Mouse (Mus musculus) megakaryocyte progenitor cell, adult 5-6 weeks (primary cell): ENCODE results near the gene Olfr1223. TPM values are rescaled to one million over a fixed set of nuclear protein-coding genes. Genes with fewer than 3 reads are reported as not detected.
"Not testable (repeated sequence)": the region's sequence is repeated elsewhere in the genome, so short reads cannot be mapped to it uniquely, and the experiment has no call there.

ENCODE experiments used
- ATAC-seq: replicated peaks from 2 replicates; pipeline ENCODE4 v1.8.0; 2016; ENCODE audit warnings: mild to moderate bottlenecking, moderate TSS enrichment, inconsistent platforms; ENCODE audit not compliant: poor library complexity
- total RNA-seq, 2 experiments: library from RNA; stranded (forward) in 1 of 2; stranded (reverse) in 1 of 2; fragments of 157-497, 149-512 nt in 1 of 2; fragments of 200-1000 nt in 1 of 2; gene quantifications; 2 replicates each; pipeline versions ENCODE4 v1.2.3 to v1.2.4; 2015 to 2017

Olfr1223 gene
- not detected in 2 replicates for total RNA-seq (2015)
- not detected in 2 replicates for total RNA-seq (2017)

DNA sequence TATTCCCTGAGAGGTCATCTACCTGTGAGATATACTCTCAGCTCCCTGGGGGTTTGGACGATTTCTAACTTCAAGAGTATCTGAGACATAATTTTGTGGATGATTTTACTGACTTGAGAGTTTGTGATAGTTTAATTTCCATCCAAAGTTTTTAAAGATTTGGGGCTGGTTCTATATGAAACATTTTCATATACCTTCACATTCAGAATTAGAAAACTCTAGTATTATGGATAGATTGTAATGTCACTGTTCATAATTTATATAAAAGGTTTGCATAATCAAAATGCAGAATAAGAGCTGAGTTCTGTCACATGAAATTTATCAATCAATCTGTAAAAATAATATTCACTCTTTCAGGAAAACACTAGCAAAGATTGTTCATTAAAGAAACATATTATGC lies at the start of gene Olfr1223:
Olfr1223 (minus strand) TSS at position 101 of the 400 bp plus-strand sequence.
- no peak for ATAC-seq

GRCm38 (mm10) chr2:89199948-89200347 lies 48.6 kb upstream of the Olfr1223 start, which contains the start of gene Olfr1226:
Gene Olfr1226, minus strand, starts transcription at chr2:89200048.
- ATAC-seq, result no peak

DNA sequence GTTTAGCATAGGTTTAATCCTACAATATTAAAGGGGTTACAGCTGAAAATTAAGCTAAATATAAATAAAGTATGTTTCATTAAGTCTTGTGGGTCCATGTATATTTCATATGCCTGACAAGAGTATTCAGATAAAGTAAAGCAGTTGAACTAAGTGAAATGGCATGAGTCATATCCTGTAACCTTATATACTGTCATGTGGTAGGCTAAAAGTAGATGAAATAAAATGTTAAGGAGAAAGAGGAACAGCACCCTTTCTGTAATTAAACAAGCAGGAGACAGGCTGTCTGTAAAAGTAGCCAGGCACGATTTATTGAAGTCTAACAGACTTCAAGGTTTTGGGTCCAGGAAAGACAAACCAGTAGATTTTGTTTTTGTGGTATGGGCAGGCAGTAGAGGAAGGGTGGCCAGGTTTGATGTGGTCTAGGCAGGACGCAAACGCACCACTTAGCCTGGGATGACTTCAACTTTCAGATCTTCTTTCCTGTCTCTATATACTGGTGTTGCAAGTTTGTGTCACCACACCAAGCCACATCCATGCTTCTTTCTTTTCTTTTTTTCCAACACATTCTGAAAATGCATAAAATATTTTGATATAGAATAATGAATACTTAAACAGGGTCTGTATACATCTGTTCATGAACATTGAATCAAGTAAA lies 45.1 kb upstream of the Olfr1223 start:
- ATAC-seq, result peak; percentile 50

DNA sequence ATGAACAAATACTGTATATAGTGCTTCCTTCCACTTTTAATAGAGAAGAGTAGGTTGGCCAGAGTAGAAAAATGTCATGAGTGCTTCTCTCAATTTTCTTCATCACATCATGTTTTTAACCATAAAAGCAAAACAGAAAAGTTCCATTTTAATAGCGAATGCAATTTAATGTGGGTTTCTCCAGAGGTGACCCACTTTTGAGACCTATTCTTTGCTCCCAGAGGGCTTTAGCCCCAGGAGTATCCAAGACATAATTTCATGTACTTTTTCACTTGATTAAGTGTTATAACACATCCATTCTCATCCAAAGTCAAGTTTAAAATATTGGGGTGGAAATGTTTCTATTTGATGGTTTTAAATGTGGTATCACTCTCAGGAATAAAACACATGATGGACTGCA lies 23.2 kb upstream of the Olfr1223 start, which contains the start of gene Olfr1225:
Olfr1225 (minus strand) TSS at position 101 of the 400 bp plus-strand sequence.
- ATAC-seq, result no peak

GRCm38 (mm10) chr2:89164711-89165110 lies 13.4 kb upstream of the Olfr1223 start:
- ATAC-seq, result not testable (repeated sequence)

GRCm38 (mm10) chr2:89163991-89164390 lies 12.6 kb upstream of the Olfr1223 start, which contains the start of gene Olfr1224-ps1:
Gene Olfr1224-ps1, minus strand, starts transcription at chr2:89164091.
- ATAC-seq, result not testable (repeated sequence)

GRCm38 (mm10) chr2:89132954-89133353 lies 18.4 kb downstream of the Olfr1223 start, which contains the start of gene Olfr1222:
Gene Olfr1222, minus strand, starts transcription at chr2:89133054.
- ATAC-seq, result no peak

GRCm38 (mm10) chr2:89117183-89117582 lies 34.2 kb downstream of the Olfr1223 start, which contains the start of gene Olfr1221:
Gene Olfr1221, minus strand, starts transcription at chr2:89117283.
- peak; percentile 31; the same call in 1 of the 2 replicates for ATAC-seq

- ATAC-seq, result no peak
Observed at GRCm38 (mm10) chr2:89106735-89107134, 44.6 kb downstream of the Olfr1223 start, which contains the start of gene Olfr1220. Gene Olfr1220, minus strand, starts transcription at chr2:89106835.

DNA sequence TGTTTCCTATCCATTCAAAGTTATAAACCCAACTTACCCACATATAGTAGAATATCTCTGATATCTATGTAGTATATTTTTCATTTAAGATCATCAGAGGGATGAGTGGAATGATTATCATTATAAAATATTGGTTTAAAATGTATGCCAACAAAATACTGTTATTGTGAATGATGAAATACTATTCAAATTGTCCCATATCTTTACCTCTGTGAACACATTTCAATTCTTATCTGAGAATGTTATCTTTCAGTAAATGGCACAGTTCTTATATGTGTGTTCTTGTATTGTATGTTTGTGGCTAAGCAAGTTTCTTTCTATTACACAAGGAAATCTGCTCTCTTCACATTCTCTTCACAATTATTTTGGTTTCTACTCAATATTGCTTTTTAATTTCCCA lies 45.7 kb downstream of the Olfr1223 start:
- ATAC-seq, result no peak

GRCm38 (mm10) chr2:89093848-89094247 lies 57.5 kb downstream of the Olfr1223 start:
- ATAC-seq, result no peak

Other genes starting within 250 kb of the Olfr1223 start
- not detected in 2 replicates for gene Olfr1208, start 249.2 kb downstream of the Olfr1223 start, total RNA-seq (2015)
- gene Olfr1208, start 249.2 kb downstream of the Olfr1223 start, total RNA-seq (2017), result not detected in 2 replicates
- gene Olfr1209, start 236.4 kb downstream of the Olfr1223 start, total RNA-seq (2015), result not detected in 2 replicates
- not detected in 2 replicates for gene Olfr1209, start 236.4 kb downstream of the Olfr1223 start, total RNA-seq (2017)
- not detected in 2 replicates for gene Olfr1211, start 213.4 kb downstream of the Olfr1223 start, total RNA-seq (2015)
- gene Olfr1211, start 213.4 kb downstream of the Olfr1223 start, total RNA-seq (2017), result not detected in 2 replicates
- not detected in 2 replicates for gene Olfr1212, start 197.6 kb downstream of the Olfr1223 start, total RNA-seq (2015)
- not detected in 2 replicates for gene Olfr1212, start 197.6 kb downstream of the Olfr1223 start, total RNA-seq (2017)
- gene Gm13762, start 171.3 kb downstream of the Olfr1223 start, total RNA-seq (2015), result not detected in 2 replicates
- not detected in 2 replicates for gene Gm13762, start 171.3 kb downstream of the Olfr1223 start, total RNA-seq (2017)
- not detected in 2 replicates for gene Olfr1214, start 158.9 kb downstream of the Olfr1223 start, total RNA-seq (2015)
- not detected in 2 replicates for gene Olfr1214, start 158.9 kb downstream of the Olfr1223 start, total RNA-seq (2017)
- gene Olfr1215, start 144.6 kb downstream of the Olfr1223 start, total RNA-seq (2015), result not detected in 2 replicates
- not detected in 2 replicates for gene Olfr1215, start 144.6 kb downstream of the Olfr1223 start, total RNA-seq (2017)
- gene Olfr1216, start 133.2 kb downstream of the Olfr1223 start, total RNA-seq (2015), result not detected in 2 replicates
- not detected in 2 replicates for gene Olfr1216, start 133.2 kb downstream of the Olfr1223 start, total RNA-seq (2017)
- not detected in 2 replicates for gene Olfr1217, start 119.5 kb downstream of the Olfr1223 start, total RNA-seq (2015)
- not detected in 2 replicates for gene Olfr1217, start 119.5 kb downstream of the Olfr1223 start, total RNA-seq (2017)
- gene Olfr1218, start 90.4 kb downstream of the Olfr1223 start, total RNA-seq (2015), result not detected in 2 replicates
- gene Olfr1218, start 90.4 kb downstream of the Olfr1223 start, total RNA-seq (2017), result not detected in 2 replicates
- gene Olfr1219, start 68.0 kb downstream of the Olfr1223 start, total RNA-seq (2015), result not detected in 2 replicates
- gene Olfr1219, start 68.0 kb downstream of the Olfr1223 start, total RNA-seq (2017), result not detected in 2 replicates
- gene Olfr1220, start 44.7 kb downstream of the Olfr1223 start, total RNA-seq (2015), result not detected in 2 replicates
- not detected in 2 replicates for gene Olfr1220, start 44.7 kb downstream of the Olfr1223 start, total RNA-seq (2017)
- gene Olfr1221, start 34.3 kb downstream of the Olfr1223 start, total RNA-seq (2015), result not detected in 2 replicates
- gene Olfr1221, start 34.3 kb downstream of the Olfr1223 start, total RNA-seq (2017), result not detected in 2 replicates
- gene Olfr1222, start 18.5 kb downstream of the Olfr1223 start, total RNA-seq (2015), result not detected in 2 replicates
- not detected in 2 replicates for gene Olfr1222, start 18.5 kb downstream of the Olfr1223 start, total RNA-seq (2017)
- gene Olfr1224-ps1, start 12.5 kb upstream of the Olfr1223 start, total RNA-seq (2015), result not detected in 2 replicates
- gene Olfr1224-ps1, start 12.5 kb upstream of the Olfr1223 start, total RNA-seq (2017), result not detected in 2 replicates
- gene Olfr1225, start 23.1 kb upstream of the Olfr1223 start, total RNA-seq (2015), result not detected in 2 replicates
- not detected in 2 replicates for gene Olfr1225, start 23.1 kb upstream of the Olfr1223 start, total RNA-seq (2017)
- not detected in 2 replicates for gene Olfr1226, start 48.5 kb upstream of the Olfr1223 start, total RNA-seq (2015)
- not detected in 2 replicates for gene Olfr1226, start 48.5 kb upstream of the Olfr1223 start, total RNA-seq (2017)
- gene Olfr1228, start 102.5 kb upstream of the Olfr1223 start, total RNA-seq (2015), result not detected in 2 replicates
- not detected in 2 replicates for gene Olfr1228, start 102.5 kb upstream of the Olfr1223 start, total RNA-seq (2017)
- not detected in 2 replicates for gene Olfr1229, start 136.5 kb upstream of the Olfr1223 start, total RNA-seq (2015)
- not detected in 2 replicates for gene Olfr1229, start 136.5 kb upstream of the Olfr1223 start, total RNA-seq (2017)
- not detected in 2 replicates for gene Olfr1230, start 145.7 kb upstream of the Olfr1223 start, total RNA-seq (2015)
- gene Olfr1230, start 145.7 kb upstream of the Olfr1223 start, total RNA-seq (2017), result not detected in 2 replicates
- gene Olfr1231, start 155.5 kb upstream of the Olfr1223 start, total RNA-seq (2015), result not detected in 2 replicates
- gene Olfr1231, start 155.5 kb upstream of the Olfr1223 start, total RNA-seq (2017), result not detected in 2 replicates
- not detected in 2 replicates for gene Olfr1232, start 178.1 kb upstream of the Olfr1223 start, total RNA-seq (2015)
- gene Olfr1232, start 178.1 kb upstream of the Olfr1223 start, total RNA-seq (2017), result not detected in 2 replicates
- gene Olfr1233, start 190.8 kb upstream of the Olfr1223 start, total RNA-seq (2015), result not detected in 2 replicates
- not detected in 2 replicates for gene Olfr1233, start 190.8 kb upstream of the Olfr1223 start, total RNA-seq (2017)
- not detected in 2 replicates for gene Olfr1234, start 213.3 kb upstream of the Olfr1223 start, total RNA-seq (2015)
- not detected in 2 replicates for gene Olfr1234, start 213.3 kb upstream of the Olfr1223 start, total RNA-seq (2017)